Mouse (Mus musculus) retina, postnatal 7 days (tissue): ENCODE data around the gene Rtp4.

Source experiments
- DNase-seq: peaks from one replicate; pipeline ENCODE4 v3.0.0-alpha.2; 2012; ENCODE audit warnings: low read depth, low spot score

Gene Rtp4

DNA sequence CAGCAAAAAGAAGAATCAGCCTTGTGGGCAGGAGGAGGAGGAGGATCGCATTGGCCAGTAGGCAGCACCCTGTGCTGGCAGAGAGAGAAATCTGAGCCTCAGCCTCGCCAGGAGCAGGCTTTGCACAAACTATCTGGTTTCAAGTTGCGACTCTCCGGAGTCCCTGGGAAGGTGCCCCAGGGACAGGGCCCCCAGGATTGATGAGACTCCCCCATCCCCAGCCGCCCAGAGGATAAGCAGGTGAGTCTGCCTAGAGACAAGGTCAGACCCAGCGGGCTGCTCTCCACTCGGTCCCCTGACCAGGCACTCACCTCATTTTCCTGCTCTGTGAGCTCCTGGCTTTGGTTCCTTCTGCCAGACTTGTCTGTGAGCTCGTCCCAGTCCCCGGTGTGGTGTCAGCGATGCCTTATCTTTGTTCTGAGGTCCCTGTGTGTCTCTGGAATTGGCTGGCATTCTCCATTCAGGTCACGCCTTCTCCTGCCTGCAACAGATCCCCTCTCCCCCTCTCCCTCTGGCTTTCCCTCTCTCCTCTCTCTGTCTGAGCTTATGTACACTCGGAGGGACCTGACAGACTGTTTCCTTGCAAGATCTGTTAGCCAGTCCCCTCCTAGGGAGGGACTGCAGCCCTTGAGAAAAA lies at the start of gene Rtp4, which contains the start of gene Masp1:
Gene Rtp4, plus strand, starts transcription at position 57 of the 637 bp plus-strand sequence.
Gene Masp1, minus strand, starts transcription at position 581 of the 637 bp plus-strand sequence.
- no peak for DNase-seq

DNA sequence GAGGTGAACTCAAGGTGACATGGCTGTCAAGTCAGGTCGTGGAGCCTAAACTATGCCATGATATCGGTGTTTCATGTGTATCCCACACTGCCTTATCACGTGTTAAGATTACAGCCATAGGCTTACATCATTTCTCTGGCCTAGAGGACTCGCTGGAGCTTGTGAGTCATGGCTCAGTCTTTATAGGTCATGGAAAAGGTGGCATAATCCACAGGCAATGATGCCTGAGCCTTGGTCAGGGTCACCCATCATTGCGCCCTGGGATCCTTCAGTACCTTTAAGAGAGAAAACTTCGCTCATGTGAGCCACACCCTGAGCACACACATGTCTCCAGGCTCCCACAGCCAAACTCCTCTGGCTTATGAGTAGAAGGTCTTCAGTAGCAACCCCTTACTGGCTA lies 48.5 kb upstream of the Rtp4 start:
- DNase-seq = no peak

DNA sequence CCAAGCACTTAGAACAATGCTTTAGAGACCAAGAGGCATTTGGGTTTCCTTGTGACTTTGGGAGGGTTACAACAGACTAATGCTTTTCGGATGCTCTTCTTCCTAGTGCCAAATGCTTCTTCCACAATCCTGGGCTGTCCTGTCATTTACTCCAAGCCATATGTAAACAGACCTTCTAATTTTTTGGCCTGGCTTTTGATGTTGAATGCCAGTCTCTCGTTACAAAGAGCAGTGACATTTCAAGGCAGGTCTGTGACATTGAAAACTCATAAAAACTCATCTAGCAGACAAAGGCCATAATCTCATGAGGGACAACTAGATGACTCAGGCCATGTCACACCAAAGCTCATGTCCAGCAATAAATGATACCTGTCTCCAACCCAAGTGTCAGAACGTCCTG lies 48.0 kb upstream of the Rtp4 start:
- DNase-seq = no peak

DNA sequence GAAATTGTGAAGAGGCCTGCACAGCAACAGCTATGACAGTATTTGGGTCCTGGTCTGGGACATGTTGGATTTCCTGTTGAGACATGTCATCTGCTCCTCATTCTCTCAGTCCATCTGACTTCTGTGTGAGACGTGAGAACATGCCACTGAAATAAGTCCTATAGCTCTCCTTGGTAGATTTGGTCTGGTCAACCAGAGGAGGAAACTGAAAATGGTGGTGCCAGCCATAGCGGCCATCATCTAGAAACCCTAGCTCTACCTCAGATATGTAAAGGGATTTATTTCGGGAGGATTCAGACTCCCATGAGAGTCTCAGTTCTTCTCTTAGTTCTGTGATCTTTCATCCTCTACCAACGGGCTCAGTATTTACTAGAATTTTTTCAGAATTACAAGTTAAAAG lies 44.4 kb upstream of the Rtp4 start:
- DNase-seq = no peak

DNA sequence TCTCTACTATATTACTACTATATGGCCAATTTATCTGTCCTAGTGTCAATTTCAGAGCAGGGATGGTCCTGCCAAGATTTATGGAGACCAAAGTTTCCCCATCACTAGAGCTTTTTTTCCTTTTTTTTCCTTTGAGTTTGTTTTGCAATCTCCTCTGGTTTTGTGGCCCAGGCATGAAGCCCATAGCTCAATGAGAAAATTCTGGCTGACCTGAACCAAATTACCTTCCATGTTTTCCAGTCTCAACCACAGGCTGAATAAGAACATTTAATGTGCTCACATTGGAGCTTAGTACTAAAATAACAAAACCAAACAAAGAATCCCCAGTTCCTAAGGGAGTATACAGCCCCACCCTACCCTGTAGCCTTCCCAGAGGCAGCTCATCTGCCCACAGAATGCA lies 43.5 kb upstream of the Rtp4 start:
- DNase-seq = no peak

DNA sequence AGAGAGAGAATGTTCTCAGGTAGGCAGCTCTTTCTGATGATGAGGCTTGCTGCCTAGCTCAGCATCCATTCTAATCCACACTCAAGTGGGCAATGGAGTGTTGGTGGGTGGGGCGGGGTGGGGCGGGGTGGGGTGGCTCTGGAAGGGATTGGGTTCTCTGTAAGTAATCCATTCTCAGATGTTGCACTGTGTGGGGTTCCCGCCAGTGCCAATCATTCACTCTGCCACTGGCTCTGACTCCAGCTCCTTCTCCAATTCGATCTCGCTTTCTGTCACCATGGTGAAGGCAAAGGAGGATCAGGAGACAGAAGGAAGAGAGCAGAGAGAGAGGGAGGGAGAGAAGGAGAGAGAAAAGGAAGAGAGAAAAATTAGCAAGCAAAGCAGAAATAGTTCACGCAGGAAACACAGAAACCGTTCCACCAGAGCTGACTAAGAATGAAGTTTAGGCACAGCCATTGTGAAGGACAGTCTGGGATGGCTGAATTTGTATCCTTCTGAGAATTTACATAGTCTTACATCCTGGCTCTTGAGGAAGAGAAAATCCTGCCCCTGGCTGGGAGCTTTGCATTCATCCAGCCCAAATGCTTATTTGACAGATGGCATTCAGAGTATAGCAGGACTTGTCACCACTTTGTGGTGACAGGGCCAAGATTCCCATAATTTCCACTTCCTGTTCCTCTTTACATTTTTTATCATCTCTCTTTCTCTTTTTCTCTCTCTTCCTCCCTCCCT lies 40.1 kb upstream of the Rtp4 start:
- DNase-seq = no peak

DNA sequence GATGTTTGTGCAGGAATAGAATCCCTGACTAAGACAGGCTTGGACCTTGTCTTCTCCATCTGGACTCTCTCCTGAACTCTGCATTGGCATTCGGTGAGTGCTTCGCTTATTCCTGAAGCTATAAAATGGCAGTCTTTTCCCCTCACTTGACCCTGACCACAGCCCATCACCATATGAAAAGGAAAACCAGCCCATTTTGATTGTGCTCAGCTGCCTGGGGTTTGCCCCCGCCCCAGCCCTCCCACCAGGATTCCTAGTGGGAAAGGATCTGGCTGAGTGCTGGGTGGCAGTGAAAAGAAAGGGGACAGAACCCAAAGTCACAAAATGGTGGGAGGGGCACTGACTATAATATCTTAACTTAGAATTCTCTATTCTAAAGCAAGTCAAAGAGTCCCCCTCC lies 37.9 kb upstream of the Rtp4 start:
- DNase-seq = no peak

DNA sequence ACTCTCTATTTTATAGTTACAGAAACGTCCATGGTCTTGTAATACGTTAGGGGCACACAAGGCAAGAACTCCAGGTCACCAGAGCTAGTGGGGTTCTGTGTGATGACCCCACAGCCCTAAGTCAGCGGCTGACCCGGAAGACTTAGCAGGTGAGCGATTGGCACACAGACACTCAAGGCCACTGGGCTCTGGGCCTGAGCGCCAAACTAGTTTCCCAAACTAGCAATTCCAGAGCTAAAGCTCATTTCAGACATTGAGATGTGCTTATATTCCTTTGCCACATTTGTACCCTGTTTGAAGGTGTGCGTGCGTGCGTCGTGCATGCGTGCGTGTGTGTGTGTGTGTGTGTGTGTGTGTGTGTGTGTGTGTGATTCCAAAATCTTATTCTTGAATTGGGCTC lies 37.2 kb upstream of the Rtp4 start:
- no peak for DNase-seq

DNA sequence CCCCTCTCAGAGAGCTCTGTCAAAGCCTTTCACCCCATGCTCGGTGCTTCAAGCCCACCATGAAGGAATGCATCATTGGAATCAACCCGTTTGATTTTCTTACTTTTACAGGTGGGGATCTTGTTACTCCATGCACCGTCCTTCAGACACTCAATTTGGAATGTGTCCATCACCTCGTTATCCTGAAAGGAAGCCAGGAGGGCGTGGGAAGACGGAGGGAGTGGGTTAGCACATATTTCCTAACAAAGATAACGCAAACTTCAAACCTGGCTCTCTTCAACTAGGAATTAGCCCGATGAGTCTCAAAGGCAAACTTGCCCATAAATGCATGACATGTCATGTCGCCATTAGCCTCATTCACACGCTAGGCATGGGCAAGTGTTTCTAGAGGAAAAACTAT lies 36.8 kb upstream of the Rtp4 start:
- DNase-seq = no peak

DNA sequence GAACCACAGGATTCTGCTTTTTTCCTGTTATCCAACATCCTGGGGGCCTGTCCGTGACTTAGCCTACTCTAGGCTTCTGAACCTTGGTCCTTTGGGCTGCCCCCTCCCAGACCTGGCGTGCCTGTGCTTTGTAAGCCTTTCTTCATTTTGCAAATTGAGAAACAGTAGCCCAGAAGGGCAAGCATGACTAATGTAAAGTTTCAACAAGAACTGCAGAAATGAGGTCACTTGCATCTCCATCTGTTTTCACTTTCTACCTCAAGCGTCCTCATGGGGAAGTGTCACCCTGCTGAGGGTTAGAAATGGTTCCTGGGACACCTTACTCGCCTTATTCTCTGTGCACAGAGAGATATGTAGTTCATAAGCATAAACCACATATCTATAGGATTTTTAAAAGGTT lies 27.3 kb upstream of the Rtp4 start:
- no peak for DNase-seq

DNA sequence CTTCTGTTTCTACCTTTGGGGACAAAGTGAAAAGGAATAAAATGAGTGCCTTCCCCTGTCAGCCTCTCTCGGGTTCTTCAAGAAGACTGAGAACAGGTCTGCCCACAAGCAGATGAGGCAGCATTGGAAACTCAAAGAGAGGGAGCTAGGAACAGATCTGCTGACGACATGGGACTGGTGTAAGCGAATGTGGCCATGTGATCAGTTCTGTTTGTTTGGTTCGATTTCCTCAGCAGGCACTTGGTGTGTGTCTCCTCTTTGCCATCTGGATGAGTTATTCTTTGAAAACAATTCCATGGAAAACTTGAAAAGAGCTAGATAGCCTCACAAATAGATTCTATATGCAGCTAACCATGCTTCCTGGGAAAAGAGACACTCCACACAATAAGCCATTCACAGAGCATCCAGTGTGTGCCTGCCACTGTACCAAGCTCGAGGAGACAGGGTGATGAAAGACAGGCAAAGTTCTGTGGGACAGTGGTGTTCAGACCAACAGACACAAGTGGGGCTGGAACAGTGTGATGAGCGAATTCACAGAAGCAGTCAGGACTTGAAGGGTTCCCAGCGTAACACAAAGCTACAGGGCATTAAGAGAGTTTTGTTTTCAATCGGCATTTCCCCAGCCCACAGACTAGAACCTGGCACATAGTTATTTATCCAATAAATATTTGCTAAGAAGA lies 23.7 kb upstream of the Rtp4 start:
- DNase-seq = no peak

DNA sequence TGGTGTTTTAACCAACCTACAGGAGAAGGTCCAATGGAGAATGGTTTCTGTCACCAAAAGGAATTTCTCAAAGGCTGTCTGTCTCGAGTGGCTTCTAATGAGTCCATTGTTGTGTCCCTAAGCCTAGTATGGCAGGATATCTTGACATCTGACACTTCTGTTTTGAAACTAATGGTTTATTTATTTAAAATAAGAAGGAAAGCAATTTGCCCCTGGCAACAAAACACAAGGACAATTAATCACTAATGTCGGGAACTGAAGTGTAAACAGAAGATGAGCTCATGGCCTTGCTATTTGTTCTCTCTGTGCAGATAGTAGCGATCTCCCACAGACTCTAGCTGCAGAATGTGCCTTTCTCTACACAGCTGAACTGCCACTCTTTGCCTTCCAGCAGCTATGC lies 22.7 kb upstream of the Rtp4 start:
- DNase-seq = no peak

DNA sequence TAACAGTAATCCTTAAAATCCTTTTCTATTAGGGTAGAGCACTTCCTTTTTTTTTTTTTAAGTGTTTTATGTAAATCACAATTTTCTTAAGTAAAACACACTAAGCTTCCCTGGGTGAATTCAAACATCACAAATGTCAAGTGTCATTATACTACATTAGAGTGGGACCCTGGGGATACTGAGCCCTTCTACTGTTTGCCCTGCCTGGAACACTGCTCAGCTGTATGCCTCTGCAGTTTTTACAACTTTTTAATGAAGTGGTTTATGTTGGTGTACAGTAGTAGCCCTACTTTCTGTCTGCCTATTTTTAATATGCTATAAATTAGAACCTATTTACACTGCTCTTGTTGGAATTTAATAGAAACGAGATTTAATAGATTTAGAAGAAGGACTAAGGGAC lies 22.2 kb upstream of the Rtp4 start:
- DNase-seq = no peak

DNA sequence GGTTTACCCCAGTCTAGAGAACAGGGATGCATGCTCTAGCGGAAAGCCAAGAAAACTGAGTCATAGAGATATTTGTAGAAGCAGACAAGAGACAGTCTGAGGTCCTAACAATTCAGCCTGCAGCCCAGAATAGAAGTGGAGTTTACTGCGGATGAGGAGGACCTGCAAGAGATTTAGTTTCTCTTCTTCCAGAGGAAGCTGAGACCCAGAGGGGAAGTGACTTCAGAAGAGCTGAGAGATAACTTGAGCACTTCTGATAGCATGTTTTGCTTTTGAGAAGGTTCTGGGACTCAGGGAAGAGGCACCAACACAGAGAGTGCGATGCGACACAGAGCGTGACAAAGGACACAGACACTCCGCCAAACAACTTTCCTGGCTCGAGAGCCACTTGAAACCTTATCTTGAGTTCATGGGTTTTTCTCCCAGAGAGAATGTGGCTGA lies 21.4 kb upstream of the Rtp4 start:
- no peak for DNase-seq

DNA sequence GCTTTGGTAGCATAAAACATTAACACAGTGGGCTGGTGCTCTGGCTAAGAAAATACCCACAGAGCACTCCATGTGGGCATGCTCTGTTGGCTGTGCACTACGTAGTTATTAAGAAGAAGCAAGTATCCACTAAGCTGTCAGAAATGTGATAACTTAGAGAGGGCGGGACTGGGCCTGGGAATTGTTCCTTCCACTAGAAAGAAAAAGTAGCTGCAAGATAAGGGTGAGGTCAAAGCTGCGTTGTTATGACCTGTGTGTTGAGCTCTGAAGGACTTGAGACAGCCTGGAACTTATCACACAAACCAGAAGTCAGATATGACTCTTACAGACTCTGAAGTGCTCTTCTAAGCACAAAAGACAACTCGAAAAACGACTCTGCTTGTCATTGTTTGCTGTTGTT lies 19.5 kb upstream of the Rtp4 start:
- no peak for DNase-seq

DNA sequence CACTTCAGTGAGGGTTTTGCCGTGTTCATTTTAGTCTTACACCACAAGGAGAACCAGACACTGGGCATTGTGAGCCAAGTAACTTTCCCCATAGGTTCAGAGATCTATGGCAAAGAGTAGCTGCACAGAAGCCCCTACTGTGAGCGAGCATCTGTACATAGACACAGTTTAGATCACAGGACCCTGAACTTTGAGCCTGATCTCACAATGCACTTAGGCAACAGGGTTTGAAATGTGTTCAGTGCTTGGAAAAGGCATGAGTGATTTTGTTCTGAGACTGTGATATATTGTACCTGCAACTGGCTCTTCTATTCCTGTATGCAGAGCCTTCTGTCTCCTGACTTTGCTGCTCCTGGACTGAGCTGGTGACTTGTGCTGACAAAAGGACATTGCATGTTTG lies 18.8 kb upstream of the Rtp4 start:
- DNase-seq = no peak

DNA sequence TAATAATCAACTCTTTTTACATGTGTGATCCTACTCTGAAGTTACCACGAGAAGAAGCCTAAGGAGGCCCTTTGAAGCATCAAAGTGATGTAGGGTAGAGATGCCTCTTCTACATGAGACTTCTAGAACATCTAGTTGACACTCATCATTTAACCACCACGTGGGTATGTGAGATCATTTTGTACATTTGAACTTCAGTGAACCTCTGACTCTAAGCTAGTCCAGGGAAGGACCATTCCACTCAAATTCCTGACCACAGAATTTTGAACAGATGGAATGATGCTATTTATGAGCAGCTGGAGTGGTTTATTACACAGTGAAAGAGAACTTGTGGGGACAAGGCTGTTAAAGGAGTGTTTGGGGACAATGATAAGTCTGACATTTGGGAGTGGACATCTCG lies 17.6 kb upstream of the Rtp4 start:
- no peak for DNase-seq

DNA sequence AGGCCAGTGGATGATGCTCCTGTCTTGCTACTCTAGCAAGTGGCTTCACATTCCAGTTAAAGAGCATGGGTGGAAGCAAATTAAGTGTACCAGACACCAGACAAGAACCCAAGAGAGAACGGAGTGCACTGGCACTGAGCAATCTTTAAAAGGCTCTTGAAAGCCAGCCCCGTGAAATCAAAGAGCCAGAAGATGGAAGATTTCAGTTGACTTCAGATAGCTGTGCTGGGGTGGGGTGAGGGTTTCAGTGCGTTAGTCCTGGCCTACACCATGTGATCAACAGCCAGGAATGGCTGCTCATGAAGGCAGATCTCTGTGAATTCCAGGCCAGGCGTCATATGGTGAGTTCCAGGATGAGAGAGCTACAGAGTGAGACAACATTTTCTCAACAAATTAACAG lies 16.7 kb upstream of the Rtp4 start:
- no peak for DNase-seq

DNA sequence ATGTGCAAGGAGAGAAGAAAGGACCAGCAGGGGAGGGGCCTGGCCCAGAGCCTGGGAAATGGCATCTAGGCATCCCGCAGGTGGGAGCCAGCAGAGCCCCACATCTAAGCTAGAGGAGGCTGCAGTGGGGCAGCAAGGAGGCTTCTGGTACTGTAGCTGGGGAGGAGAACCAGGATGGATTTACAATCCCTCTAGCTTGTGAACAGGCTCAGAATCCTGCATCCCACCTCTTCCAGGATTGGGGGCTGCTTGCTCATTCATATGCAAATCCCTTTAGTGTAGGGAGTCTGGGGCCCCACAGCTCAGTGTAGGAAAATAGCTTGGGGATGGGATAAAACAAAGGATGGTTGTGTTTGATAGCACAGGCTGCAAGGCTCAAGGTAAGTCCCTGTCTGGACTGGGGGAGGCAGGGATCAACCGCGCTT lies 15.8 kb upstream of the Rtp4 start:
- no peak for DNase-seq

DNA sequence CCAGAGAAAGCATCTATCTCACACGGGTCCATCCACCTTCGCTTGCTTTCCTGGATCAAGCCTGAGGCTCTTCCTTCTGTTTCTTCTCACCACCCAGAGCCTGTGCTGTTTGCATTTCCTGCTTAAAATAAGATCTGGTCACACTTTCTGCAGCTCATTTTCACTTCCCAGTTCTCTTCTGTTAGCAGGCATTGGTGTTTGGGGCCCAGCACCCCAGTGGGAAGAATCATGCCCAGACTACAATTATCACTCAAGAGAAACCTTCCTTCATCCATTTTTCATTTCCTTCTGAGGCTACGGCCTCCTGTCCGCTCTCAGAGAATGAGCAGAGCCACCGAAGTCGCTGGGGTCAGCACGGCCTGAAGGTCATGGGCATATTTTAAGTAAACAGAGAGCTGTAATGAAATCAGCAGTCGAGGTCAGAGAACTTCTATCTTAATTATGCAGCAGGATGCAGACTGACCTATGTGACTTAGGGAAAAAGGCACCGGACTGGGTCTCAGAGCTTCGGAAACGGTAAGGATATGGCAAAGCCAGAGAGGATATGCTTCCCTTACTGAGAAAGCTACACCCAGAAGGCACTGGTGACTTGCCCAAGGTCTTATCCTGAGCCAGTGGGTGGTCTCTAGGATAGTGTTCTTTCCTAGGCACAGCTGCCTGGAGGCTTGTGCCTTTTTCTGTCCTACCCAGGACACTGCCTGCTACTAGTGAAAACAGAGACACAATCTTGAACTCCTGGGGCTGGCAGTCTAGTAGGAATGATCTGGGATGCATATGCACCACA lies 14.0 kb upstream of the Rtp4 start:
- DNase-seq = no peak

DNA sequence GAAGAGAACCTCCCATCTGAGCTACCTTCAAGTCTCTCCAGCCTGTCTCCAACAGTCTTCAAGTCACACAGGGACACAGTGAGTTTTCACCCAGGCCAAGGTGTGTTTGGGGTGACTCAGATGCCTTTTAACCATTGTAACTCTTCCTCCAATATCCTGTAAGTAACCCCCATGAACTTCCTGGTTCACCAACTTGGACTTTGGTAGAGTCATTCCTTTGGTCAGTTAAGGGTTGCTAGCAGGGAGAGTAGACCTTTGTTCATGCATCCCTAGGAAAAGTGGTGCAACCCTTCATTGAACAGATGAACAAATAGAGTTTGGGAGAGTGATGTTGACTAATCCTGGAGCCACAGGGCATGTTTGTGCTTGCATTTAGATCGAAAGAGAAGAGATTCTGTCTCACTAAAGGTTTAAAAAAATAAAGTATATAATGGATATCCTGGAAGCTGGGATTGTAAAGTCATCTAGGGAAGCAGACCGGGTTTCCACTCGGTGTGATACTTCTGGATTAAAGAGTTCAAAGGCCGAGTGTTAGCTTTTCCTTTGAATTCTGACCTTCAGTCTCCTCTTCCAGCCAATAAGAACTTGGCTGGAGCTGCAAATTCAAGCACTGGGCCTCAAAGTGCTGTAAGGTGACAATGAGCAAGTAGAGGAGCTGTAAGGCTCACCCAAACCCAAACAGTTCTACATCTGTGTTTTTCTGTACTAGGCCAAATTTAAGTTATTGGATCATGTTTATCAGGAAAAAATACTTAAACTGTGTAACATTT lies 8.7 kb upstream of the Rtp4 start:
- DNase-seq = no peak
